Mouse (Mus musculus) hindbrain, embryonic 15.5 days (tissue): ENCODE measurements around the gene Rnase13. TPM values are rescaled to one million over a fixed set of nuclear protein-coding genes. Genes with fewer than 3 reads are reported as not detected.

Experiments
- ATAC-seq: fragments of 200-750 bp; cut with Nextera tagmentation; 2 replicates; pipeline ENCODE4 v1.8.0; 2017; ENCODE audit warnings: low read depth, moderate number of reproducible peaks, moderate TSS enrichment; ENCODE audit not compliant: low FRiP score
- H3K27ac ChIP-seq: fragments of 300-500 bp; sonication (generic); replicated peaks from 2 replicates; pipeline ENCODE4 v1.5.1; 2015; ENCODE audit warnings: mild to moderate bottlenecking, inconsistent platforms
- H3K27me3 ChIP-seq: fragments of 300-500 bp; sonication (generic); 2 replicates; pipeline ENCODE4 v1.6.1; 2015; ENCODE audit warnings: control low read depth, inconsistent platforms
- H3K36me3 ChIP-seq: fragments of 300-500 bp; sonication (generic); 2 replicates; pipeline ENCODE4 v1.6.1; 2015; ENCODE audit warnings: control low read depth, inconsistent platforms
- H3K4me1 ChIP-seq: fragments of 300-500 bp; sonication (generic); replicated peaks from 2 replicates; pipeline ENCODE4 v1.6.1; 2015; ENCODE audit warnings: control low read depth, inconsistent platforms
- H3K4me2 ChIP-seq: fragments of 300-500 bp; sonication (generic); 2 replicates; pipeline ENCODE4 v1.6.1; 2015; ENCODE audit warnings: moderate library complexity, mild to moderate bottlenecking, inconsistent platforms
- H3K4me3 ChIP-seq: fragments of 300-500 bp; sonication (generic); 2 replicates; pipeline ENCODE4 v1.5.1; 2015; ENCODE audit warnings: mild to moderate bottlenecking, inconsistent platforms
- H3K9ac ChIP-seq: fragments of 300-500 bp; sonication (generic); 2 replicates; pipeline ENCODE4 v1.6.1; 2015; ENCODE audit warnings: inconsistent platforms
- H3K9me3 ChIP-seq: fragments of 300-500 bp; sonication (generic); 2 replicates; pipeline ENCODE4 v1.6.1; 2016; ENCODE audit warnings: control low read depth, inconsistent platforms
- WGBS: fragments of 180-500 bp; shearing (Covaris S2); methylation state at CpG from one replicate; pipeline ENCODE4 v1.1.7; 2015; 5-methylcytosine and 5-hydroxymethylcytosine counted together
- polyA plus RNA-seq: library from polyadenylated mRNA; unstranded; fragments of >200 nt; fragmentation: Nextera tagmentation; extraction: Ambion mirVana; gene quantifications from 2 replicates; pipeline ENCODE4 v1.2.1, GENCODE M21; 2015

Rnase13 gene
- not detected in 2 replicates for polyA plus RNA-seq

DNA sequence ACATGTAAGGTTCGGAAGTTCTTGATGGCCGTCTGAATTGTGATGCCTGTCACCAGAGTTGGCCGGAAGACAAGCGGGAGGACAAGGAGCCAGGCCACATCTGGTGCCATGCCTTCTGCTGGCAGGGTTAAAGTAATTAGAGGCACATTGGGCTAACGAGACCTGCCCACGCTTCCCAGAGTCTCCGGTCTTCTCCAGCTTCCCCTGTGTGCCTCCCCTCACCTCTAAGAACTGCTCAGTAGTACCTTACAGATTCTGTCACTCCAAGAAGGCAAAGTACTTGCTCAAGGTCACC is at the start of gene Rnase13:
Rnase13 (minus strand) TSS at position 203 of the 295 bp plus-strand sequence.
- Histone ChIP-seq H3K4me3 (no peak within 1 kb of the TSS), H3K4me1 (no peaks in the 10 kb centered on the region), H3K27me3 (no peaks in the 10 kb centered on the region), H3K9me3 (no peaks in the 10 kb centered on the region), H3K9ac (no peak within 1 kb of the TSS), H3K36me3 (no peaks in the 10 kb centered on the region), H3K27ac (peak within 1 kb of the TSS; percentile 76), H3K4me2 (no peak within 1 kb of the TSS)
- WGBS, result 79% methylated on average over 7 of the region's 7 CpGs
- peak; percentile 5; the same call in 1 of the 2 replicates for ATAC-seq

DNA sequence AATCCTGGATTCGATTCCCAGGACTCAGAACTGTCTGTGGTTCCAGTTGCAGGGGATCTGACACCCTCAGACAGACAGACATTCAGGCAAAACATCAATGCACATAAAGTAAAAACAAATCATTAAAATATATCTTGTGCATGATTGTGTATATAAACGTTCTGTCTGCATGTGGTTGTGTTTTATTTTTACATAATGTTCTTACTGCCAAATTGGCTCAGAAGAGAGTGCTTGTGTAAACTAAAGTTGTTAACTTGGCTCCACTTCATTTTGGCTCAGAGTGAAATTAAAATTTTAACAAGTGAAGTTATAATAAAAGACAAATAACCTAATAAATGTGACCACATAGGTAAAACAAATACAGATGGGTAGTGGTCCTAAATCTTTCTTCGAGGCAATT is 44.8 kb upstream of the Rnase13 start:
- no peak for ATAC-seq
- H3K9me3 ChIP-seq, result no peaks in the 10 kb centered on the region
- H3K27me3 ChIP-seq, result no peaks in the 10 kb centered on the region
- 90% methylated on average over 3 of the region's 3 CpGs for WGBS
- H3K4me2 ChIP-seq, result no peak overlapping the region
- H3K9ac ChIP-seq, result no peak overlapping the region
- H3K4me3 ChIP-seq, result no peak overlapping the region
- no peaks in the 10 kb centered on the region for H3K36me3 ChIP-seq
- no peaks in the 10 kb centered on the region for H3K4me1 ChIP-seq
- H3K27ac ChIP-seq, result no peak overlapping the region

DNA sequence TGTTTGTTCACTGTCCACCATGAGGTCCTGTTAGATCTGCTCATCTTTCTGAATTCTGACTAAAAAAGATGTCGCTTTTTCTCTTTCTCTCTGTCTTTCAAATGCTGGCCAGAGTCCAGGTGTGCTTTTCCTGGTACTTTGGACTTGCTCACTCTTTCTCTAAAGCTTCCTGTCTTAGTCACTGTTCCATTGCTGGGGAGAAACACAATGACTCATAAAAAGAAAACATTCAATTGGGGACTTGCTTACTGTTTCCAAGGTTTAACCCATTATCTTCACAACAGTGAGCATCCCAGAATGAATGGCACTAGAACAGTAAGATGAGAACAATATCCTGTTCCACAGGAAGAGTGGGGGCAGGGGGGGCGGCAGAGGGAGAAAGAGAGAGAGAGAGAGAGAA is 37.7 kb upstream of the Rnase13 start:
- Histone ChIP-seq H3K27me3 (no peaks in the 10 kb centered on the region), H3K9ac (no peak overlapping the region), H3K9me3 (no peaks in the 10 kb centered on the region), H3K4me3 (no peak overlapping the region), H3K27ac (no peak overlapping the region), H3K4me2 (no peak overlapping the region), H3K36me3 (no peaks in the 10 kb centered on the region), H3K4me1 (no peaks in the 10 kb centered on the region)
- ATAC-seq, result no peak
- 97% methylated on average over 2 of the region's 2 CpGs for WGBS

- ATAC-seq, result no peak
- Histone ChIP-seq H3K4me1 (no peaks in the 10 kb centered on the region), H3K4me3 (no peak overlapping the region), H3K9me3 (no peaks in the 10 kb centered on the region), H3K9ac (no peak overlapping the region), H3K4me2 (no peak overlapping the region), H3K27ac (no peak overlapping the region), H3K36me3 (no peaks in the 10 kb centered on the region), H3K27me3 (no peaks in the 10 kb centered on the region)
- WGBS, result 86% methylated on average over 6 of the region's 6 CpGs
Observed at GRCm38 (mm10) chr14:51943336-51943735, 20.8 kb upstream of the Rnase13 start.

GRCm38 (mm10) chr14:51942236-51942635 is 19.7 kb upstream of the Rnase13 start:
- Histone ChIP-seq H3K9ac (no peak overlapping the region), H3K27me3 (no peaks in the 10 kb centered on the region), H3K9me3 (no peaks in the 10 kb centered on the region), H3K4me3 (no peak overlapping the region), H3K4me1 (no peaks in the 10 kb centered on the region), H3K36me3 (no peaks in the 10 kb centered on the region), H3K4me2 (no peak overlapping the region), H3K27ac (no peak overlapping the region)
- WGBS, result 66% methylated on average over 7 of the region's 7 CpGs
- no peak for ATAC-seq

- Histone ChIP-seq H3K9ac (no peak overlapping the region), H3K27me3 (no peaks in the 10 kb centered on the region), H3K9me3 (no peaks in the 10 kb centered on the region), H3K4me1 (no peaks in the 10 kb centered on the region), H3K4me3 (no peak overlapping the region), H3K4me2 (no peak overlapping the region), H3K27ac (no peak overlapping the region), H3K36me3 (no peaks in the 10 kb centered on the region)
- ATAC-seq, result no peak
- WGBS, result 61% methylated on average over 9 of the region's 9 CpGs
Observed at GRCm38 (mm10) chr14:51941577-51941976, 19.0 kb upstream of the Rnase13 start.

- H3K27me3 ChIP-seq, result no peaks in the 10 kb centered on the region
- no peaks in the 10 kb centered on the region for H3K9me3 ChIP-seq
- H3K27ac ChIP-seq, result no peak overlapping the region
- H3K4me3 ChIP-seq, result no peak overlapping the region
- no peak overlapping the region for H3K9ac ChIP-seq
- H3K4me2 ChIP-seq, result no peak overlapping the region
- ATAC-seq, result no peak
- WGBS, result 40% methylated on average over 8 of the region's 8 CpGs
- no peaks in the 10 kb centered on the region for H3K36me3 ChIP-seq
- no peaks in the 10 kb centered on the region for H3K4me1 ChIP-seq
Observed at GRCm38 (mm10) chr14:51940944-51941560, 18.5 kb upstream of the Rnase13 start.

DNA sequence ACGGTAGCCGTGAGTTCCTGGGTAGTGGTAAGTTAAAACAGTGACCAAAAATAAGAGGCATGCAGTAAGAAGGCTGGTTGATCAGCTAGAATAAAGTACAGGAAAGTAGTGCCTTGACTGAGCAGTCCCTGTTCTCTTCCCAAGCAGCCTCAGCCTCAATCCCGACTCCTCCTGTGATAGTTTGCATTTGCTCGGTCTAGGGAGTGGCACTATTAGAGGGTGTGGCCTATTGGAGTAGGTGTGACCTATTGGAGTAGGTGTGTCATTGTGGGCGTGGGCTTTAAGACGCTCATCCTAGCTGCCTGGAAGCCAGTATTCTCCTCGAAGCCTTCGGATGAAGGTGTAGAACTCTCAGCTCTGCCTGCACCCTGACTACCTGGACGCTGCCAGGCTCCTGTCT is 16.4 kb upstream of the Rnase13 start:
- WGBS, result 92% methylated on average over 9 of the region's 9 CpGs

GRCm38 (mm10) chr14:51932092-51933020 is 9.8 kb upstream of the Rnase13 start:
- 83% methylated on average over 10 of the region's 10 CpGs for WGBS
- Histone ChIP-seq H3K4me1 (0 out of 2 replicates have a peak, but pooled peaks cover 4% of the 10 kb centered on the region), H3K4me3 (no peak overlapping the region), H3K4me2 (no peak overlapping the region), H3K9ac (no peak overlapping the region), H3K36me3 (no peaks in the 10 kb centered on the region), H3K27me3 (no peaks in the 10 kb centered on the region), H3K9me3 (no peaks in the 10 kb centered on the region), H3K27ac (no peak overlapping the region)
- ATAC-seq, result no peak

More for the DNA sequence above, 16.4 kb upstream of the Rnase13 start:
- Histone ChIP-seq H3K4me2 (no peak overlapping the region), H3K4me3 (no peak overlapping the region), H3K27me3 (no peaks in the 10 kb centered on the region), H3K4me1 (no peaks in the 10 kb centered on the region), H3K36me3 (no peaks in the 10 kb centered on the region), H3K27ac (no peak overlapping the region), H3K9me3 (no peaks in the 10 kb centered on the region), H3K9ac (no peak overlapping the region)
- no peak for ATAC-seq

DNA sequence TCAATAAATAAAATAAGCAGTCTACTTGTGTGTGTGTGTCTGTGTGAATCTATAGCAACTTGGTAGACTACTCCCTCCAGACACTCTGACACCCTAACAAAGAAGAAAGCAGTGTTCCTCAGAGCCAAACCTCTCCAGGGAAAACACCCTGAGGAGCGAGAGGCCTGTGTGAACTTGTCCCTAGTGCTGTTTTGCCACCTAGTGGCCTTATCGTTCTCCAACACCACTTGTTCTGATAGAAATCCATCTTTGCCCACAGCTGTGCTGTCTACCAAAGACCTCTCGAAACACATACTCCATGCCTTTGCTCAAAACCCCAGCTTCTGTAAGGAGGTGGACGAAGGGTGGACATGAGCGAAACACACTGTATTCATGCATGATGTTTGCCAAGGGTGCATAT is 8.3 kb upstream of the Rnase13 start:
- no peaks in the 10 kb centered on the region for H3K36me3 ChIP-seq
- H3K9ac ChIP-seq, result no peak overlapping the region
- ATAC-seq, result peak; percentile 78
- H3K4me2 ChIP-seq, result no peak overlapping the region
- H3K27me3 ChIP-seq, result no peaks in the 10 kb centered on the region
- H3K4me1 ChIP-seq, result 0 out of 2 replicates have a peak, but pooled peaks cover 4% of the 10 kb centered on the region
- H3K27ac ChIP-seq, result peak overlapping the region; percentile 59; the same call in 1 of the 2 replicates
- H3K9me3 ChIP-seq, result no peaks in the 10 kb centered on the region
- H3K4me3 ChIP-seq, result no peak overlapping the region
- 34% methylated on average over 5 of the region's 5 CpGs for WGBS

GRCm38 (mm10) chr14:51929968-51930367 is 7.4 kb upstream of the Rnase13 start:
- H3K9me3 ChIP-seq, result no peaks in the 10 kb centered on the region
- H3K27ac ChIP-seq, result peak overlapping the region; percentile 59; the same call in 1 of the 2 replicates
- H3K36me3 ChIP-seq, result no peaks in the 10 kb centered on the region
- H3K9ac ChIP-seq, result no peak overlapping the region
- no peaks in the 10 kb centered on the region for H3K27me3 ChIP-seq
- no peak overlapping the region for H3K4me3 ChIP-seq
- H3K4me1 ChIP-seq, result 0 out of 2 replicates have a peak, but pooled peaks cover 4% of the 10 kb centered on the region
- no peak overlapping the region for H3K4me2 ChIP-seq
- ATAC-seq, result no peak
- WGBS, result 64% methylated on average over 9 of the region's 9 CpGs

DNA sequence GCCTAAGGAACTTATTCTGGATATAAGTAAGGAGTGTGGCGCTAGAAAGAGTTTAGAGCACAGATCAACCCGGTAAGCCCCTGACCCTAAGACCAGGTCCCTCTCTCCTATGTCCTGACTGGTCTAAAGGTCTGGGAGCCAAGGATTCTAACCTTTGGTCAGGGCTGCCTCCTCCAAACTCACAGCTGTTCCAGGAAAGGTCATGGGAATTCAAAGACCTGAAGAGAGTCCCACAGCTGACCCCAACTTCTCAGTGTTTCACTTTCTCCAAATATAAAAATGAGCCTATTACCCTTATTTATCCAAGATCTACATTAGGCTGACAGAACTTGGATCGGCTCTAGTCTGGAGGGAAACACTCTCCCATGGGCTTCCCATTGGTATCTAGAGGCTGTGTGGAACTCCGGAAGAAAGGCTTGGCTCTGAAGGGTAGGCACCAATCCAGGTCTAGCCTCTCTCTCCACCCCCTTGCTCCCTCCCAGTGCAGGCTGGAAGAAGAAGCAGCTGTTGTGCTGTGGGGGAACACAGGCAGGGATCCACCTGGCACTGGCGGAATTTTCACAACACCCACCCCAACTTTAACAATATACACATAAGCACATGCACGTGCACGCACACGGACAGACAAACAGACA is 6.9 kb upstream of the Rnase13 start:
- no peaks in the 10 kb centered on the region for H3K27me3 ChIP-seq
- WGBS, result 65% methylated on average over 8 of the region's 8 CpGs
- H3K9ac ChIP-seq, result no peak overlapping the region
- peak overlapping the region; percentile 59; the same call in 1 of the 2 replicates for H3K27ac ChIP-seq
- 0 out of 2 replicates have a peak, but pooled peaks cover 4% of the 10 kb centered on the region for H3K4me1 ChIP-seq
- H3K36me3 ChIP-seq, result no peaks in the 10 kb centered on the region
- peak; percentile 70 for ATAC-seq
- no peaks in the 10 kb centered on the region for H3K9me3 ChIP-seq
- no peak overlapping the region for H3K4me3 ChIP-seq
- no peak overlapping the region for H3K4me2 ChIP-seq
